Mouse (Mus musculus): ENCODE results near the gene Fars2.
"Not testable (repeated sequence)": the region's sequence is repeated elsewhere in the genome, so short reads cannot be mapped to it uniquely, and the experiment has no call there.

Fars2 gene

DNA sequence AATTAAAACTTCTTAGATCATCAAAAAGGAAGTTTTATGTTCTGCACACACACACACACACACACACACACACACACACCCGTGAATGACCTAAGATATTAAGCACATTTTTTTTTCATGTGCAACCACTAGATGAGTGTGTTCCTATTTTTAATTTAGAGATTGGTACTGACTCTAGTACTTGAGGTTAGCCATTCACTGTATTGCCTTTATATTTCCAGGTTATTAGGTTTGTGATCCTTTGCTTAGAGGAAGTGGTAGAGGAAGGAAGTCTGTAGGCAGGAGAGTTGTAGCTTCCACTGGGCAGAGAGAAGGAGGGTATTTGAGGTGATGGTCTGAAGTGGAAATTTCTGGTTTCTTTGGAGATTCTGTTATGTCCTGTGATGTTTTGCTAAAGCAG, 28.4 kb downstream of the Fars2 start:
- DNase-seq: no peak

DNA sequence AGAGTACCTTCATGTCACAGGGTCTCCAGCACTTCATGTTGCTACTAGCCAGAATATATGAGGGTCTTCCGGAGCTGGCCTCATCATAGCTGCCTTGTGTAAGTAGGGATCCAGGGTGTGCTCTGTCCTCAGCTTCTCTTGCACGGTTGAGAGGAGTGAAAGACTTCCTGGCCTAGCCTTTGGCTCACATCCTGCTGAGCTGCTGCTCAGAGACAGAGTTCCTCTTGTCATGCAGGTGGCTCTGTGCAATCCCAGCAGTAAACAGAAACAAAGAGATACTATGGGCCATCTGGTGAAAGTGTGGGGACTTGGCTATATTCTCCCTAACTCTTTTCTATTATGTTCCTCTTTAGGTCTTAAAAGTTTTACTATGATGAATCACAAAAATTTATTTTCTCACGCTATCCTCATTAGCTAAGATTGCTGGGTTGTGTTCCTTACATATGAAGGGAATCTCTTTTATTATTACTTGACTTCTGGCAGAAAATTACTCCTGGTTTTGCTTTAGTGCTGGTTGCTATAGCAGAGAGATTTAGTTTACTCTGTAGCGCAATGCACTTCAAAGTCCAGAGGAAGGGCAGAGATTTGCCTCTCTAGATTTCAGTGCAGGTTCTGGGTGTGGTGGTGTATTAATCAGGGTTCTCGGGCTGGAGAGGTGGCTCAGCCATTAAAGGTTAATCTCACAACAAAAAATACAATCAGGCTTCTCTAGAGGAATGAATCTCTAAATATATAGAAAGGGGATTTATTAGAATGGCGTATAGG, 32.1 kb downstream of the Fars2 start:
- no peak for DNase-seq

DNA sequence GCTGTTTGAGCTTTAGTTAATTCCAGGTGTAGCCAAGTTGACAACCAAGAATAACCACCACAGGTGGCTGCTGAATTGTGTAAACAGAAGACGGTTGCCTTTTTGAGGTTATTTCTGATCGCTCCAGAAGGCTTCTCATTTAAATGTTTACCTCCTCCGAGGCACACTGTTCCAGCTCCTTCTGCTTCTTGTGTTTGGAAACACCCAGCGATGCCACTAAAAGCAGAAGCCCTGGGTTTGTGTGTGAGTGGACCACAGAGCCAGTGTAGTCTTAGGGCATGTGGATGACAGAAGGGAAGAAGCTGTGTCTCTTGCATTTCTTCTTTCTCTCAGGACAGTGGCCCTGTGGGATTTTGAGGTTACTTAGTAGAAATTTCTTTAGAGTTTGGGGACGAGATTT, 33.1 kb downstream of the Fars2 start:
- DNase-seq: no peak

DNA sequence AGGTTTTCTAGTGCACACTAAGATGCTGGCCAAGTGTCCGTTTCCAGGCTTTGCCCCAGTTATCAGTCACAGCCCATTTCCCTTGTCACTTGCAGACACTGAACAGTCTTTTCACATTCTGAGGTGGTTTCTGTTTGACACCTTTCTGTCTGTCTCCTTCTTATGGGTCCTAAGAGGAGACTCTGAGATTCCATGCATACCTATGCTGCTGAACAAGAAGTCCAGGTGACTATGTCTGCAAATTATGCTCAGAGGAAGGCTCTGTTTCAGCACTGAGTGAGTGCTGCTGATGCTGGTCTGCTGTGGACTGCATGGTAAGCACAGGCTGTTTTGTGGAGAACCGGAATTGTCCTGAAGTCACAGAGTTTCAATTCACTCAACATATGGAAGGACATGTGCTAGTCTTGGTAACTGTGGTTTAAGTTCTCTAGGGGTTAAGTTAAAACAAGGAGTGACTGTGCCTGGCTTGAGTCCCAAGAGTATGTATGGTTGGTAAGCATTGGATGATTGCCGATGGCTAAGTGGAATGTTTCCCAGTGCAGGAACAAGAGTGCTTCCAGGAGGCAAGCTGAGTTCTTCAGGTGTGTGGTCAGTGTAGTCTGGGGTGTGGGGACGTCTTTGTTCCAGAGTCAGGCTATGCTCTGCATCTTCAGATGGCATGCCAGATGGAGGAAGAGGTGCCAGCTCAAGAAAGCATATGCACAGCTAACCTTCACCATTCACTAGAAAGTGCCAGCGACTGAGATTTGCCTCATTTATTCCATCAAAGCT, 35.7 kb downstream of the Fars2 start:
- no peak for DNase-seq

DNA sequence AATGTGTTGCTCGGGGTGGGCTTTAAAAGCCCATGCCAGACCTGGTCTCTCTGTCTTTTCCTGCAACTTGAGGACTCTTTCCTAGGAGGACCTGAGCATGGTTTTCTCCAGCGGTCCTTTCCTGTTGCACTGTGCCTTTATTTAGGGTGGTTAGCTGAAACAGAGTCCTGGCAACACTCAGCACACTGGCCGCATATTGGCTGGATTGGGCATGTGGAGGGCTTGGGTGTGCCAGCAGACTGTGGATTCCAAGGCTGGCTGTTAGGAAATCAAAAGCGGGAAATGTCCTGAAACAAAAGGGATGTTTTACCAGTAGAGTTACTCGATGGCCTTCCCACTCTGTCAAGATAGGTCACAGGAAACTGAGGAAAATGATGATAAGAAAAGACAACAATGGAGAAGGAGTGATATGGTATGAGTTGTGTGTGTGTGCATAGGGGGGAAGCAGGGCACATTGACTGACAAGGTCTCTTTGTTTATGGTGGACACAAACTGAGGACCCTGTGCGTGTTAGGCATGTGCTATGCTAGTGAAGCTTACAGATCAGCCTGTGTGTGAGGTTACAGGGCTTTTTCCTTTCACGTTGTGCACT, 39.2 kb downstream of the Fars2 start:
- no peak for DNase-seq

DNA sequence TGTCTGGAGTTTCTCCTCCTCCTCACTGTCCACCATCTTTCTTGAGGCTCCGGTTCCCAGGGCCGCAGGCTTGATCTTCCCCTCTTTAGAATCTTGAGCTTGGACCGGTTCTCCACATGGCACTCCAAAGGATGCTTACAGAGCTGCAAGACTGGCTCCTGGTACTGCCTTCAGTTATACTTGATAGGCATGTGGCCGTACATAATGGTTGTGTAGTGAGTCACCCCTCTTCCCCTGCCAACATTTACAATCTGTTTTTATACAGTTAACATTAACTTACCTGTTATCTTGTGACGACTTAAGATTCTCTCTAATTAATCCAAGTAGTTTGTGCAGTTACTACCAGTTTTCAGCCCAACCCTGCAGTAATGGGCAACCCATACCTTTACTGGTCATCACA, 46.2 kb downstream of the Fars2 start:
- DNase-seq: no peak

DNA sequence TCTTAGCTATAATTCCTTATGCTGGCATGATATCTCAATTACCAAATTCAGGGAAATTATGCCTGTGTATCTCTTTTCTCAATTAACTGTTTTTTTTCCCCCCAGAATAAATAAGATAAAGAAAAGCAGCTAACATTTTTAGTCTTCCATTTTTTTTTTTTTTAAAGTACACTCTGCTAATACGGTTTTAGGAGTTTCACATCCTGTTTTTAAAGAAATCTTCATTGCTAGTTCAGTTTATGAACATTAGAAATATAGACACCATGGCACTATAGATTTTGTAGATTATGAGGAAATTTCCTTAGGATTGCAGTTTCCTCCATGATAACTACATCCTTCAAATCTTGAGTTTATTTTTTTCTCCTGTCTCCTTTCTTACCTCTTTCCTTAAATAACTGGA, 46.7 kb downstream of the Fars2 start:
- no peak for DNase-seq

- DNase-seq: not testable (repeated sequence)
Measured at GRCm38 (mm10) chr13:36172981-36173380, 55.8 kb downstream of the Fars2 start.

- DNase-seq: no peak
Measured at GRCm38 (mm10) chr13:36174101-36174500, 56.9 kb downstream of the Fars2 start.

GRCm38 (mm10) chr13:36174772-36175171, 57.6 kb downstream of the Fars2 start:
- DNase-seq: no peak

GRCm38 (mm10) chr13:36181231-36181630, 64.0 kb downstream of the Fars2 start:
- DNase-seq: no peak

- DNase-seq: no peak
Measured at GRCm38 (mm10) chr13:36190577-36190976, 73.4 kb downstream of the Fars2 start.

- DNase-seq: no peak
Measured at GRCm38 (mm10) chr13:36193484-36194113, 76.4 kb downstream of the Fars2 start.

GRCm38 (mm10) chr13:36199288-36199687, 82.1 kb downstream of the Fars2 start:
- no peak for DNase-seq

DNA sequence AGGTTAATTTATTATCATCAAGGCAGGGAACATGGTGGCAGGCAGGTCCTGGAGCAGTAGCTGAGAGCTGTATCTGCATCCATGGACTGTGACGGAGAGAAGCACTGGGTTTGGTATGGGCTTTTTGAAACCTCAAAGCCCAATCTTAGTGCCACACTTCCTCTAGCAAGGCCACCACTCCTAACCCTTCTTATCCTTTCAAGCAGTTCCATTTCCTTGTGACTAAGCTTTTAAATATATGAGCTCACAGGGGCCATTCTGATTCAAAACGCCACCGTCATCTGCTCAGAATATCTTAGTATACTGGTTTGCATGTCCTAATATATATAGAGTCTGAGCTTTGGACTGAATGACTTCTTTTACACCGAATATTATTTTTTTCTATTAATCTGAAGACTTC, 83.2 kb downstream of the Fars2 start:
- no peak for DNase-seq

DNA sequence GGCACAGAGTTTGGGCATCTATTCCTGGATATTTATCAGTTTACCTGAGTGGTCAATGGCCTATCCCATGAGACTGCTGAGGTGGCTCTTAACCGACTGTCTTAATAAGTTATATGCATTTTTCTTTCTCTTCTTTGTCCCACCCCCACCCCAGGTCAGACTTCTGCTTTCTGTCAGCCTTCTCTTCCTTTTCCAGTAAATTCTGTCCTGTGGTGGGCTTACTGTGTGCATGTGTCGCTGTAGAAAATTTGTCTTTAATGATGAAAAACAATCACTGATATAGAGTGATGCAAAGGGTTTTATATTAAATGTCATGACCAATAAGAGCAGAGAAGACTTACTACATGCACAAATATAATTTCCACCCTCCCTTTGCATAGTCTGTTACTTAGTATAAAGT, 85.3 kb downstream of the Fars2 start:
- no peak for DNase-seq

DNA sequence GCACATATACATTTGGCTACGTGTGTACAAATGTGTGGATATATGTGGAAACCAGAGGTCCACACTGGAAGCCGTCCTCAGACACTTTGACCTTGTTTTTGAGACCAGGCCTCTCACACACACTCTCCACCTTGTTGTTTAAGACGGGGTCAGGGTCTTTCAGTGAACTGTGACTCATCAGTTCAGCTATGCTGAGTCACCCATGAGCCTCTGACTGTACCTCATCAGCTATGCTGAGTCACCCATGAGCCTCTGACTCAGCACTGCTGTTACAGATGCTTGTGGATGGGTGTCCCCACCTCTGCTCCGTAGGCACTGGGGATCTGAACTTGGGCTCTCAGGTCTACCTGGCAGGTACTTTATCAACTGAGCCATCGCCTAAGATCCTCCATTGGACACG, 85.8 kb downstream of the Fars2 start:
- DNase-seq: no peak

GRCm38 (mm10) chr13:36204320-36204719, 87.1 kb downstream of the Fars2 start:
- no peak for DNase-seq

DNA sequence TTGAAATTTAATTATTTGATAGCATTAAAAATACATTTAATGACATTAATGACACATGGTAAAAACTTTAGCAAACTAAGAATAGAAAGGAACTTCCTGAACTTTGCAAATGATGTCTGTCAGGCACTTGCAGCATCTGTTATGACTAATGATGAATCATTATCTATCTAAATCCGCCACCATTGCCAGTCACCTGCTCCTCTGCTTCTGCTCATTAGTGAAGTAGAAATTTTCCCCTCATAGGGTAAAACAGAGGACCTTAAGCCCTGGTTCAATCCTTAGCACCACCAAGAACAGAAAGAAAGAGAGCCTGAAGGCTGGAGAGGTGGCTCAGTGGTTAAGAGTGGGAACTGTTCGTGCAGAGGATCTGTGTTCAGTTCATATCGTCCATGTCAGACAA, 93.8 kb downstream of the Fars2 start:
- DNase-seq: no peak

- no peak for DNase-seq
Measured at GRCm38 (mm10) chr13:36214056-36214455, 96.8 kb downstream of the Fars2 start.

- no peak for DNase-seq
Measured at GRCm38 (mm10) chr13:36216005-36216404, 98.8 kb downstream of the Fars2 start.

GRCm38 (mm10) chr13:36218347-36218746, 101.1 kb downstream of the Fars2 start:
- DNase-seq: no peak

- DNase-seq: no peak
Measured at GRCm38 (mm10) chr13:36219506-36219905, 102.3 kb downstream of the Fars2 start.

GRCm38 (mm10) chr13:36221897-36222296, 104.7 kb downstream of the Fars2 start:
- DNase-seq: no peak
